Mouse (Mus musculus) right cerebral cortex, postnatal 36 days (tissue): ENCODE results near the gene Etv6.
A peak's percentile ranks its signal among the peaks of the same experiment; 100 is the strongest.

Experiments
- DNase-seq, 2 experiments: peaks; one replicate each; pipeline ENCODE4 v3.0.0; 2022; ENCODE audit warnings: low spot score in 2 of 2, mixed read lengths in 1 of 2

The Etv6 gene

GRCm38 (mm10) chr6:134141616-134142165 is 106.2 kb downstream of the Etv6 start:
- DNase-seq, result no peak

GRCm38 (mm10) chr6:134142700-134143099 is 107.2 kb downstream of the Etv6 start:
- DNase-seq, result no peak

- DNase-seq, result no peak
Observed at GRCm38 (mm10) chr6:134143649-134144097, 108.2 kb downstream of the Etv6 start.

- DNase-seq, result no peak
Observed at GRCm38 (mm10) chr6:134144231-134145130, 109.0 kb downstream of the Etv6 start.

- no peak for DNase-seq
Observed at GRCm38 (mm10) chr6:134147596-134148442, 112.3 kb downstream of the Etv6 start.

- no peak for DNase-seq
Observed at GRCm38 (mm10) chr6:134148443-134148942, 113.0 kb downstream of the Etv6 start.

- DNase-seq, result no peak
Observed at GRCm38 (mm10) chr6:134149606-134150005, 114.1 kb downstream of the Etv6 start.

- DNase-seq, result no peak
Observed at GRCm38 (mm10) chr6:134151022-134151680, 115.7 kb downstream of the Etv6 start.

GRCm38 (mm10) chr6:134151853-134152505 is 116.5 kb downstream of the Etv6 start:
- DNase-seq, result peak; percentile 41 to 42

GRCm38 (mm10) chr6:134152539-134152938 is 117.0 kb downstream of the Etv6 start:
- no peak for DNase-seq

- no peak for DNase-seq
Observed at GRCm38 (mm10) chr6:134154746-134155145, 119.2 kb downstream of the Etv6 start.

GRCm38 (mm10) chr6:134155900-134156623 is 120.6 kb downstream of the Etv6 start:
- DNase-seq, result no peak

- no peak for DNase-seq
Observed at GRCm38 (mm10) chr6:134157533-134158115, 122.1 kb downstream of the Etv6 start.

GRCm38 (mm10) chr6:134158201-134158600 is 122.7 kb downstream of the Etv6 start:
- DNase-seq, result no peak

- no peak for DNase-seq
Observed at GRCm38 (mm10) chr6:134159672-134160071, 124.2 kb downstream of the Etv6 start.

GRCm38 (mm10) chr6:134161040-134161439 is 125.5 kb downstream of the Etv6 start:
- DNase-seq, result no peak

- no peak for DNase-seq
Observed at GRCm38 (mm10) chr6:134163346-134163745, 127.8 kb downstream of the Etv6 start.

GRCm38 (mm10) chr6:134164356-134164755 is 128.9 kb downstream of the Etv6 start:
- no peak for DNase-seq

GRCm38 (mm10) chr6:134165012-134165411 is 129.5 kb downstream of the Etv6 start:
- no peak for DNase-seq

GRCm38 (mm10) chr6:134167963-134168362 is 132.5 kb downstream of the Etv6 start:
- no peak for DNase-seq
